20 mouse cellular contexts compared by ENCODE assay signal in the genomic region with DNA sequence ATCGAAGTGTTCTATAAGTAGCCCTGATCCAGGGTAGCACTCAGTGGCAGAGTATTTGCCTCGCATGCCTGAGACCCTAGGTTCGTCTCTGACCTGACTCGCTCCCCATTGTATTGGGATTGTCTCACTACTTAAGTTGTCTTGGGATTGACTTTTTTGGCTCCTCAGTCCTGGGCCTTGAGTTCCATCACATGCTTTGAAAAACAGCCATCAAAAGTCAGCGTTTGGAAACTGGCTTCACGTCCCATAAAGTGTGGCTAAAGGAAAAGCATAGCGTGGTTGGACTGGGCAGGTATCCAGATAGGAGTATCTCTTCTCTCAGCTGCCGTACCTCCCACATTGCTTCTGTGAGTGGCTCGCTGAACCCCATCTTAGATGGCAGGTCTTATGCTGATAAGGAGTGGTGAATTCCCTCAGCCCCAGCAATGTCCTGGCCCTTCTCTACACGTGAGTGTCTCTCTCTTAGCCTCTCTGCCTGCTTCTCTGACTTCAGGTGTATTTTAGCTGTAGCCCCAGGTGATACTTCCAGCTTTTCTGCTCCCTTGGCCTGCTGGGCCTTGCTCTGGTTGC. TPM values are rescaled to one million over a fixed set of nuclear protein-coding genes. Genes with fewer than 3 reads are reported as not detected.
DNase-seq lines count a peak whose midpoint lies in the region; ATAC-seq and TF ChIP-seq lines count a peak whose summit lies in the region.
"Had no signal": no experiment of that assay in that cellular context is flagged by ENCODE, and none has a peak within 500 bp of the region (broad histone marks: within the 10 kb centered on the region; RNA-seq: fewer than 3 reads in every experiment).

No protein-coding gene starts in this region.

- no peak overlapping the region for H3K9ac ChIP-seq in liver, embryonic 14.5 days (replicated peaks)
- H3K9ac ChIP-seq: embryonic facial prominence, embryonic 12.5 days; forebrain, embryonic 15.5 days had no signal

- H3K4me2 ChIP-seq in liver, embryonic 14.5 days (ENCODE audit: low read depth): no peak overlapping the region
- H3K4me2 ChIP-seq: embryonic facial prominence, embryonic 12.5 days; forebrain, embryonic 15.5 days had no signal

- no peak for TF ChIP-seq POLR2A in testis, adult 2 months (IDR thresholded peaks at IDR 0.05; ENCODE audit: control insufficient read depth, low read depth, low read length)

- no peak for TF ChIP-seq CTCF in testis, adult 2 months (IDR thresholded peaks at IDR 0.05; ENCODE audit: control insufficient read depth, insufficient read depth, insufficient replicate concordance, low read depth, low read length)
- no peak for TF ChIP-seq CTCF in liver, embryonic 14.5 days (IDR thresholded peaks at IDR 0.05; ENCODE audit: low read depth)

- peaks cover 12% of the 10 kb centered on the region for H3K4me1 ChIP-seq in testis, adult 2 months (ENCODE audit: control insufficient read depth, insufficient read depth, low read length)
- H3K4me1 ChIP-seq in liver, embryonic 14.5 days (replicated peaks; ENCODE audit: control insufficient read depth in 2 of 2, insufficient read depth in 2 of 2, low read length in 1 of 2): peaks cover 5 to 7% of the 10 kb centered on the region in 2 experiments
- H3K4me1 ChIP-seq: embryonic facial prominence, embryonic 12.5 days had no signal

- peak overlapping the region; percentile 48 for H3K4me3 ChIP-seq in testis, adult 2 months (ENCODE audit: control insufficient read depth, low read depth, low read length)
- H3K4me3 ChIP-seq in liver, embryonic 14.5 days (ENCODE audit: insufficient read depth in 1 of 2, low read depth in 2 of 2, low read length in 2 of 2): no peak overlapping the region
- H3K4me3 ChIP-seq: embryonic facial prominence, embryonic 12.5 days; forebrain, embryonic 15.5 days; hindbrain, embryonic 10.5 days; myocyte had no signal

- WGBS in liver, embryonic 14.5 days (ENCODE audit: insufficient replicate concordance): 44% methylated on average over 10 of the region's 10 CpGs

- H3K9me3 ChIP-seq in liver, embryonic 14.5 days (ENCODE audit: control insufficient read depth, low read length): no peaks in the 10 kb centered on the region
- H3K9me3 ChIP-seq: embryonic facial prominence, embryonic 12.5 days; forebrain, embryonic 15.5 days; hindbrain, embryonic 10.5 days had no signal

- no peak for DNase-seq in testis, postnatal 10 days (ENCODE audit: low spot score)
- DNase-seq in c-Kit-positive CD71-positive TER-119-positive erythroid progenitor cells, embryonic 14.5 days (ENCODE audit: low spot score): peak; percentile 51
- DNase-seq in liver, embryonic 14.5 days (ENCODE audit: low read depth in 3 of 3, low spot score in 3 of 3): peak; percentile 19 to 35 (median 32)
- DNase-seq in spleen, postnatal 14 days (ENCODE audit: low spot score in 2 of 2): no peak
- DNase-seq in kidney, postnatal 10 days: no peak
- DNase-seq: adrenal gland, postnatal 36 days; kidney, postnatal 14 days; left cerebral cortex, postnatal 4 days; lung, postnatal 10 days; midbrain, embryonic 14.5 days; thymus, postnatal 14 days had no signal

- peak; percentile 51 for TF ChIP-seq EP300 in liver, embryonic 14.5 days (IDR thresholded peaks at IDR 0.05; ENCODE audit: low read depth)

- no peak overlapping the region for H3K27ac ChIP-seq in testis, adult 2 months (ENCODE audit: control insufficient read depth, insufficient read depth, low read depth, low read length)
- H3K27ac ChIP-seq in liver, embryonic 14.5 days: no peak overlapping the region
- H3K27ac ChIP-seq: embryonic facial prominence, embryonic 12.5 days; forebrain, embryonic 15.5 days; hindbrain, embryonic 10.5 days; hindbrain, postnatal 0 days; stomach, postnatal 0 days had no signal

- no peaks in the 10 kb centered on the region for H3K36me3 ChIP-seq in testis, adult 2 months (ENCODE audit: control insufficient read depth, insufficient read depth, low read length)
- H3K36me3 ChIP-seq in liver, embryonic 14.5 days (replicated peaks; ENCODE audit: control insufficient read depth, insufficient read depth, low read depth): no peaks in the 10 kb centered on the region
- H3K36me3 ChIP-seq: embryonic facial prominence, embryonic 12.5 days; forebrain, embryonic 15.5 days; hindbrain, embryonic 10.5 days had no signal

- peak; percentile 81 for ATAC-seq in liver, embryonic 14.5 days (ENCODE audit: insufficient read depth)
- no peak for ATAC-seq in CD4-positive, CD25-positive, alpha-beta regulatory T cell, adult 4 months
- ATAC-seq: forebrain, embryonic 15.5 days; hindbrain, postnatal 0 days; intestine, postnatal 0 days had no signal

- no peaks in the 10 kb centered on the region for H3K27me3 ChIP-seq in testis, adult 2 months (ENCODE audit: control insufficient read depth, insufficient read depth, low read length)
- H3K27me3 ChIP-seq in liver, embryonic 14.5 days (ENCODE audit: control insufficient read depth, insufficient read depth, low read length): no peaks in the 10 kb centered on the region
- H3K27me3 ChIP-seq: embryonic facial prominence, embryonic 12.5 days; forebrain, embryonic 15.5 days had no signal

RNA-seq across cellular contexts. Expression of a gene that starts 34.3 kb away (rescaled TPM):
- 1.3 and 1.6 TPM in 2 replicates for polyA plus RNA-seq in testis, adult 2 months (2012; rRNA removed)
- polyA plus RNA-seq in liver, embryonic 14.5 days (2012; rRNA removed): 3.4 and 3.5 TPM in 2 replicates
- polyA plus RNA-seq in liver, embryonic 14.5 days (2014; fragmentation: Nextera tagmentation; extraction: Ambion mirVana): 5.9 and 7.2 TPM in 2 replicates
- 10 to 100 TPM; 25.1 to 27.5 TPM for polyA plus RNA-seq in CD4-positive, CD25-positive, alpha-beta regulatory T cell, adult 4 months (2017; shearing (Covaris generic))

Comparison
In these comparisons a context has a peak if more than half of its experiments do, and no peak if none do; other contexts are left out.
1. DNase-seq: peak in c-Kit-positive CD71-positive TER-119-positive erythroid progenitor cells, embryonic 14.5 days (single experiment) and liver, embryonic 14.5 days (3 of 3); none in testis, postnatal 10 days (single experiment), spleen, postnatal 14 days (0 of 2) and kidney, postnatal 10 days (single experiment).